Mouse (Mus musculus) forebrain, postnatal 0 days (tissue): ENCODE measurements at regions not wholly inside any gene's neighbourhood (a gene's known extent, or its start where the extent isn't known, plus 50 kb on each side); places are given as distances from the start of the nearest gene placed in this dataset.
"Not testable (repeated sequence)": the region's sequence is repeated elsewhere in the genome, so short reads cannot be mapped to it uniquely, and the experiment has no call there.

Experiments used
- ATAC-seq: fragments of 200-750 bp; cut with Nextera tagmentation; 2 replicates; pipeline ENCODE4 v1.8.0; 2017; ENCODE audit warnings: mild to moderate bottlenecking, moderate library complexity
- DNase-seq: peaks from one replicate; pipeline ENCODE4 v3.0.0-alpha.2; 2015
- H3K27ac ChIP-seq: fragments of 300-500 bp; sonication (generic); 2 replicates; pipeline ENCODE4 v1.5.1; 2014; ENCODE audit warnings: low read depth, mild to moderate bottlenecking, antibody characterized with exemption, low read length, moderate library complexity, mixed read lengths
- H3K27me3 ChIP-seq: fragments of 300-500 bp; sonication (generic); 2 replicates; pipeline ENCODE4 v1.6.1; 2014; ENCODE audit warnings: mild to moderate bottlenecking, low read length, mixed read lengths; ENCODE audit not compliant: insufficient read depth
- H3K36me3 ChIP-seq: fragments of 300-500 bp; sonication (generic); 2 replicates; pipeline ENCODE4 v1.6.1; 2014; ENCODE audit warnings: mild to moderate bottlenecking, moderate library complexity; ENCODE audit not compliant: insufficient read depth
- H3K4me1 ChIP-seq: fragments of 300-500 bp; sonication (generic); 2 replicates; pipeline ENCODE4 v1.6.1; 2014; ENCODE audit warnings: antibody characterized with exemption; ENCODE audit not compliant: insufficient read depth
- H3K4me2 ChIP-seq: fragments of 300-500 bp; sonication (generic); 2 replicates; pipeline ENCODE4 v1.6.1; 2014; ENCODE audit warnings: low read depth, mild to moderate bottlenecking, moderate library complexity
- H3K4me3 ChIP-seq: fragments of 300-500 bp; sonication (generic); 2 replicates; pipeline ENCODE4 v1.5.1; 2014; ENCODE audit warnings: low read depth, low read length, mixed read lengths
- H3K9ac ChIP-seq: fragments of 300-500 bp; sonication (generic); 2 replicates; pipeline ENCODE4 v1.6.1; 2014; ENCODE audit warnings: mild to moderate bottlenecking
- H3K9me3 ChIP-seq: fragments of 300-500 bp; sonication (generic); 2 replicates; pipeline ENCODE4 v1.6.1; 2016; ENCODE audit warnings: low read length
- CTCF ChIP-seq: sonication (generic); IDR thresholded peaks from 2 replicates; pipeline ENCODE4 v1.5.1; 2016; ENCODE audit warnings: antibody characterized with exemption, control low read depth, low read depth
- WGBS: fragments of 180-500 bp; shearing (Covaris S2); extraction: QIAGEN DNeasy Blood & Tissue Kit; methylation state at CpG from one replicate; pipeline ENCODE4 v1.1.7; 2014; 5-methylcytosine and 5-hydroxymethylcytosine counted together

DNA sequence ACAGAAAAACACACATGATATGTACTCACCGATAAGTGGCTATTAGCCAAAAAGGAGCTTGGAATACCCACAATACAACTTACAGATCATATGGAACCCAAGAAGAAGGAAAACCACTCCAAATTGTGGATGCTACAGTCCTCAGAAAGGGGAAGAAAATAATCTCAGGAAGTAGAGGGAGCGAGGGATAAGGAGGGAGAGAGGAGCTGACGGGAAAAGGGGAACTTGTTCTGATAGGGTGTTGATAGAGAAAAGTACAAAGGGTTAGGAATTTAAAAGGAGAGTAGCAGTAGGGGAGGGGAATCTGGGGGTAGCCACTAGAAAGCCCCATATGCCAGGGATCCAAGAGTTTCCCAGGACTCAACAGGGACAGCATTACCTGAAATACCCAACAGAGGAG is 1164.5 kb downstream of the Hace1 start:
- no peak for ATAC-seq
- no peak for TF ChIP-seq CTCF
- DNase-seq: no peak
- H3K27me3 ChIP-seq: no peaks in the 10 kb centered on the region
- no peak overlapping the region for H3K27ac ChIP-seq
- H3K36me3 ChIP-seq: no peaks in the 10 kb centered on the region
- H3K9me3 ChIP-seq: no peaks in the 10 kb centered on the region
- no peak overlapping the region for H3K4me3 ChIP-seq
- 85% methylated on average over 3 of the region's 3 CpGs for WGBS
- no peaks in the 10 kb centered on the region for H3K4me1 ChIP-seq
- no peak overlapping the region for H3K4me2 ChIP-seq
- no peak overlapping the region for H3K9ac ChIP-seq

DNA sequence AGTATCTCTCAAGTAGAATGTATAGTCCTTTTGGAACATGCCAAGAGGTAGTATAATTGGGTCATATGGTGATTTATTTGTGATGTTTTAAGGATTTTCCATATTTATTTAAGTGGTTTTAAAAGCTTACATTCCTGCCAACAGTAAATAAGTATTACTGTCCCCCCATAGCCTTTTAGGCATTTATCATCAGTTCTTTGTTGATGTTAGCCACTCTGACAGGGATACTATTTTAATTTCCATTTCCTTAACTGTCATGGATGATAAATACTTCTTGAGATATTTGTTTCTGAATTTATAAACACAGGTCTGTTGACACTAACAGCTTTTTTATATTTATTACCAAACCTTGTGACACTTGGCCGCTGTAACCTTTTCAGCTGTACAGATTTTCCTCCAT is 1183.3 kb downstream of the Hace1 start:
- no peak overlapping the region for H3K4me3 ChIP-seq
- H3K4me1 ChIP-seq: no peaks in the 10 kb centered on the region
- H3K4me2 ChIP-seq: no peak overlapping the region
- no peaks in the 10 kb centered on the region for H3K36me3 ChIP-seq
- no peak overlapping the region for H3K27ac ChIP-seq
- H3K9me3 ChIP-seq: no peaks in the 10 kb centered on the region
- 77% methylated on average over 1 of the region's 1 CpGs for WGBS
- H3K9ac ChIP-seq: no peak overlapping the region
- ATAC-seq: no peak
- no peak for TF ChIP-seq CTCF
- no peaks in the 10 kb centered on the region for H3K27me3 ChIP-seq
- DNase-seq: no peak

DNA sequence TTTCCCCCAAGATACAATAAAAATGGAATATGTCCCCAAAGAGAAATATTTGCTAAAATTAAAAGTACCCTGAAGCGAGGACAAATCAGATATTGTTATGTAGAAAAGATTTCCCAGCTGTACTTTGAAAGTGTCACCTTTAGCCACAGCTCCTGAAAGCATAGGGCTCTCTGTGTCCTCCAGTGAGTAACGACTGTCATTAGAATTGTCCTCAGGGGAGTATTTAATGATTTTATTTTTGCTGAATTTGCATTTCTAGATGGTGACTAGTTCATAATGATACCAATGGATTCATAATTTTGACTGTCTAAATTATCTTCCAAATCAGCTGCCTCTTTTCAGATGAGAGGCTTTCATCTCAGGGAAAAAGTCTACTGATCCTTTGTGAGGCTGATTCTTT is 1201.1 kb downstream of the Hace1 start:
- 53% methylated on average over 2 of the region's 2 CpGs for WGBS
- TF ChIP-seq CTCF: no peak
- H3K27ac ChIP-seq: no peak overlapping the region
- H3K4me2 ChIP-seq: no peak overlapping the region
- H3K36me3 ChIP-seq: no peaks in the 10 kb centered on the region
- H3K27me3 ChIP-seq: no peaks in the 10 kb centered on the region
- DNase-seq (no peak), ATAC-seq (no peak)
- no peak overlapping the region for H3K9ac ChIP-seq
- no peaks in the 10 kb centered on the region for H3K4me1 ChIP-seq
- no peaks in the 10 kb centered on the region for H3K9me3 ChIP-seq
- H3K4me3 ChIP-seq: no peak overlapping the region

DNA sequence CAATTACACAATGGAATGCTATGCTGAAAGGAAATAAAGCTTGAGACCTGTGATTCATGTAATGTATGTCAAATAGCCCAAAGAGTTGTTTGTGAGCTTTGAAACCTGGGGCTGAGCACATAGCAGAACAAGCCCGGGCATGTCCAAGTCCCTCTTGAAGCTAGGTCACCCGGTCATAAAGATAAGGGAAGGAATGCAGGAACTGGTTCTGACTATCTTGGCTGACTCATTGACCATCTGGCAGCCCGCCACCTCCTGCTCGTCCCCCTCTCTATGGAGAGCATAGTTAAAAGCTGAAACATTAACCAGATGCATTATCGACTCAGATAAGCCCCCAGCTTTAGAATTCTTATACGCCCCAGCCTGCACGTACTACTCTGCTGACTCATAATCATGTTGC is 1208.1 kb downstream of the Hace1 start:
- H3K9ac ChIP-seq, DNase-seq, H3K27me3 ChIP-seq, H3K4me2 ChIP-seq, H3K36me3 ChIP-seq, H3K27ac ChIP-seq, H3K9me3 ChIP-seq, ATAC-seq, H3K4me3 ChIP-seq, H3K4me1 ChIP-seq: not testable (repeated sequence)
- 89% methylated on average over 7 of the region's 7 CpGs for WGBS

DNA sequence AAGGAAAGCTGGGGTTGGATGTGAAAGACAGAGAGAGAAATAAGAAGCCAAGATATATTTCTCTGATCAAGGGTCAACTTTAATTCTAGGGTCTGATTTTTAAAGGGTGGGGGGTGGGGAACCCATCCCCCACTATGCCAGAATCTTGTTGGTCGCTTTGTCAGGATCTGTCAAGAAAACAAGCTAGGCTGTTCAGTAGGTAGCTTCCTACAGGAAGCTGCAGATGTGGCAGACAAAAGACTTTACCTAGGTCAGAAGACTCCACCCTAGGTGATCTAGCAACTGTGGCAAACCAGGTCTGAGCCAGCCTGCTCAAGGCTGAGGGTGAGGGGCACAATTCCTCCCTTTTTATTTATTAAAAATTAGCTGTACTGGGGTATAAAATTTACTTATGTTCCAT is 1236.6 kb downstream of the Hace1 start:
- WGBS: 78% methylated on average over 1 of the region's 1 CpGs
- no peak for TF ChIP-seq CTCF
- H3K27me3 ChIP-seq: no peaks in the 10 kb centered on the region
- no peaks in the 10 kb centered on the region for H3K9me3 ChIP-seq
- DNase-seq (no peak), ATAC-seq (no peak)
- no peak overlapping the region for H3K27ac ChIP-seq
- no peaks in the 10 kb centered on the region for H3K36me3 ChIP-seq
- H3K4me1 ChIP-seq: no peaks in the 10 kb centered on the region
- H3K4me3 ChIP-seq: no peak overlapping the region
- H3K9ac ChIP-seq: no peak overlapping the region
- no peak overlapping the region for H3K4me2 ChIP-seq

DNA sequence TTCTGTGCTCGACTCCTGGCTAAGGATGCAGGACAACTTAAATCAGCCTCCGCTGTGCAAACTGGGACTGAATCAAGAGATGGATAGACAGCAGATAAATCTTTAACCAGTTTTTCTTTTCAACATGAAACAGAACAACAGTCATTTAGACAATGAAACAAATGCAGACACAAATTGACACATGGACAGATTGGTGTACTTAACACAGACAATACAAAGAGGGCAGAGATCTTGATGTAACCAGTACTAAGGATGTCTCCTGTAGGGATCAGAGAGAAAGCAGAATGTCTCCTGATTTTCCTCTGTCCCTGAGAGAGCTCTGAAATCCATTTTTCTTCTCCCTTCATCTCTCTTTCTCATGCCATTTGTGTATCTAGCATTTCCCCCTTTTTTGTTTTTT is 1241.5 kb downstream of the Hace1 start:
- DNase-seq: no peak
- Histone ChIP-seq H3K4me2 (no peak overlapping the region), H3K4me1 (no peaks in the 10 kb centered on the region), H3K9me3 (no peaks in the 10 kb centered on the region), H3K9ac (no peak overlapping the region), H3K27me3 (no peaks in the 10 kb centered on the region), H3K4me3 (no peak overlapping the region), H3K27ac (no peak overlapping the region), H3K36me3 (no peaks in the 10 kb centered on the region)
- ATAC-seq: no peak
- 72% methylated on average over 2 of the region's 2 CpGs for WGBS
- TF ChIP-seq CTCF: no peak

DNA sequence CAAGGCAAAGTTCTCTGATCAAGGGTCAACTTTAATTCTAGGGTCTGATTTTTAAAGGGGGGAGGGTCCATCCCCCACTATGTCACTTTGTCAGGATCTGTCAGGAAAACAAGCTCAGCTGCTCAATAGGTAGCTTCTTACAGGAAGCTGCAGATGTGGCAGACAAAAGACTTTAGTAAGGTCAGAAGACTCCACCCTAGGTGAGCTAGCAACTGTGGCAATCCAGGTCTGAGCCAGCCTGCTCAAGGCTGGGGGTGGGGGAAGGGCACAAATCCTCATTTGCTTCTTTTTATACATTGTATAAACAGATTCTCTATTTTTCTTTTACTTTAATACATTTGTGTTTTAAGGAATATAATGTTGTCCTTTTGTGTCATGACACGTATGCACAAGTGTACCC is 1242.3 kb downstream of the Hace1 start:
- DNase-seq (no peak), ATAC-seq (no peak)
- TF ChIP-seq CTCF: no peak
- no peak overlapping the region for H3K4me3 ChIP-seq
- no peaks in the 10 kb centered on the region for H3K9me3 ChIP-seq
- WGBS: 93% methylated on average over 1 of the region's 1 CpGs
- no peak overlapping the region for H3K9ac ChIP-seq
- no peaks in the 10 kb centered on the region for H3K36me3 ChIP-seq
- H3K27me3 ChIP-seq: no peaks in the 10 kb centered on the region
- no peak overlapping the region for H3K27ac ChIP-seq
- H3K4me1 ChIP-seq: no peaks in the 10 kb centered on the region
- H3K4me2 ChIP-seq: no peak overlapping the region

DNA sequence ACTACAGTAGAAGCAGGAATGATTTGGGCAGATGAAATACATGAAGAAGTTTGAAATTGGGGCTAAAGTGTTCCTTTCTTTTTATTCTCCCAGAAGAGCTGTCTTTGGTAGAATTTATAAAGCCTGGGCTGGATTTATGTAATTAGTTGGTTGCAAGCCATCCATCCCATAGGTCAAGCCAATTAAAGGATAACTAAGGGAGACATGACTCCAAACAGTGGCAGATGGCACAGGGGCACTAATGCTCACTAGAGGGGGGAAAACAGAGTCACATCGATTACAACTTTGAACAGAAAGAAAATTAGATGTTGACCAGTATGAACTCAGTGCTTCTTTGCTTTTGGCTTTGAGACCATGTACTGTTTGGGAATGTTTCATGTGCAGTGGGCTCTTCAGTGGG is 1246.2 kb downstream of the Hace1 start:
- no peak for TF ChIP-seq CTCF
- DNase-seq (no peak), ATAC-seq (no peak)
- H3K9ac ChIP-seq: no peak overlapping the region
- H3K36me3 ChIP-seq: no peaks in the 10 kb centered on the region
- no peaks in the 10 kb centered on the region for H3K9me3 ChIP-seq
- H3K27ac ChIP-seq: no peak overlapping the region
- 38% methylated on average over 1 of the region's 1 CpGs for WGBS
- H3K4me3 ChIP-seq: no peak overlapping the region
- no peaks in the 10 kb centered on the region for H3K27me3 ChIP-seq
- H3K4me2 ChIP-seq: no peak overlapping the region
- no peaks in the 10 kb centered on the region for H3K4me1 ChIP-seq
